Mouse (Mus musculus) brain, embryonic 14.5 days (tissue): ENCODE data around the gene Hnrnpul2.

Source experiments
- CTCF ChIP-seq: fragments of 200-500 bp; IDR thresholded peaks from 2 replicates; pipeline ENCODE4 v1.5.1; 2012; ENCODE audit warnings: inconsistent platforms, mild to moderate bottlenecking, moderate library complexity, borderline replicate concordance; ENCODE audit not compliant: insufficient read depth, insufficient read length; ENCODE audit errors: extremely low read depth
- POLR2A ChIP-seq: fragments of 200-500 bp; IDR thresholded peaks from 2 replicates; pipeline ENCODE4 v1.6.1; 2012; ENCODE audit warnings: mild to moderate bottlenecking, inconsistent platforms, borderline replicate concordance; ENCODE audit not compliant: poor library complexity, insufficient read depth, insufficient read length, severe bottlenecking; ENCODE audit errors: extremely low read depth

GRCm38 (mm10) chr19:8841012-8841411 is 21.2 kb downstream of the Hnrnpul2 start:
- TF ChIP-seq CTCF (no peak), POLR2A (no peak)
